Mouse (Mus musculus) gastrocnemius, adult 2 months (tissue): ENCODE data around the gene Eaf2. TPM values are rescaled to one million over a fixed set of nuclear protein-coding genes. Genes with fewer than 3 reads are reported as not detected.

ENCODE experiments used
- DNase-seq: peaks from one replicate; pipeline ENCODE4 v3.0.0; 2022
- H3K27ac ChIP-seq: fragments of 200-600 bp; 2 replicates; pipeline ENCODE4 v1.8.1; 2022; ENCODE audit warnings: mild to moderate bottlenecking
- H3K4me3 ChIP-seq: fragments of 200-600 bp; 2 replicates; pipeline ENCODE4 v1.8.1; 2022; ENCODE audit warnings: mild to moderate bottlenecking, moderate library complexity
- CTCF ChIP-seq: fragments of 200-600 bp; IDR thresholded peaks from 2 replicates; pipeline ENCODE4 v1.8.1; 2022; ENCODE audit warnings: antibody characterized with exemption, mild to moderate bottlenecking, moderate library complexity
- intact Hi-C: fragments of 180-260 bp; cut with DNase I; formaldehyde crosslinking; loops from one replicate; pipeline ENCODE4 v1.15.1; 2025
- microRNA-seq: library from miRNA; unstranded; fragments of <30 nt; microRNA quantifications from one replicate; pipeline ENCODE4 v1.2.0, GENCODE M21; 2021
- total RNA-seq, 2 experiments: library from RNA; stranded (reverse); gene quantifications; 2 replicates each; pipeline ENCODE4 v1.2.3; 2021

The Eaf2 gene
- total RNA-seq, 2 experiments from 2014 or later, result 0.25 TPM; not detected in 1

- intact Hi-C loops, result no loop called here
- TF ChIP-seq CTCF, result no peak
- no peak overlapping the region for H3K27ac ChIP-seq
- DNase-seq, result no peak
- no peak overlapping the region; the same call in 1 of the 2 replicates for H3K4me3 ChIP-seq
Measured at GRCm38 (mm10) chr16:36784146-36784545, 90.7 kb downstream of the Eaf2 start.

- Histone ChIP-seq H3K27ac (no peak overlapping the region), H3K4me3 (no peak overlapping the region)
- no peak for DNase-seq
- TF ChIP-seq CTCF, result no peak
- intact Hi-C loops, result no loop called here
Measured at GRCm38 (mm10) chr16:36775658-36776057, 99.1 kb downstream of the Eaf2 start.

- intact Hi-C loops, result no loop called here
- TF ChIP-seq CTCF, result no peak
- no peak overlapping the region for H3K27ac ChIP-seq
- no peak for DNase-seq
- H3K4me3 ChIP-seq, result no peak overlapping the region
Measured at GRCm38 (mm10) chr16:36772996-36773395, 101.8 kb downstream of the Eaf2 start.

GRCm38 (mm10) chr16:36771703-36772102 lies 103.1 kb downstream of the Eaf2 start:
- DNase-seq, result no peak
- TF ChIP-seq CTCF, result no peak
- no peak overlapping the region for H3K27ac ChIP-seq
- H3K4me3 ChIP-seq, result no peak overlapping the region
- intact Hi-C loops, result no loop called here

GRCm38 (mm10) chr16:36771244-36771643 lies 103.6 kb downstream of the Eaf2 start:
- no peak for DNase-seq
- no peak overlapping the region for H3K27ac ChIP-seq
- TF ChIP-seq CTCF, result no peak
- intact Hi-C loops, result no loop called here
- no peak overlapping the region for H3K4me3 ChIP-seq

- H3K27ac ChIP-seq, result no peak overlapping the region
- DNase-seq, result no peak
- H3K4me3 ChIP-seq, result no peak overlapping the region
- TF ChIP-seq CTCF, result no peak
- intact Hi-C loops, result no loop called here
Measured at GRCm38 (mm10) chr16:36770830-36771229, 104.0 kb downstream of the Eaf2 start.

GRCm38 (mm10) chr16:36770191-36770771 lies 104.5 kb downstream of the Eaf2 start:
- no peak for DNase-seq
- Histone ChIP-seq H3K4me3 (no peak overlapping the region), H3K27ac (no peak overlapping the region)
- intact Hi-C loops, result no loop called here
- peak; percentile 6; the same call in 1 of the 2 replicates for TF ChIP-seq CTCF

- no peak overlapping the region for H3K27ac ChIP-seq
- intact Hi-C loops, result no loop called here
- H3K4me3 ChIP-seq, result no peak overlapping the region
- TF ChIP-seq CTCF, result no peak
- no peak for DNase-seq
Measured at GRCm38 (mm10) chr16:36751979-36752378, 122.8 kb downstream of the Eaf2 start.

GRCm38 (mm10) chr16:36747767-36748166 lies 127.0 kb downstream of the Eaf2 start:
- TF ChIP-seq CTCF, result no peak
- no peak overlapping the region for H3K27ac ChIP-seq
- no peak for DNase-seq
- H3K4me3 ChIP-seq, result no peak overlapping the region
- intact Hi-C loops, result no loop called here

- Histone ChIP-seq H3K4me3 (no peak overlapping the region), H3K27ac (no peak overlapping the region)
- no peak for DNase-seq
- no peak for TF ChIP-seq CTCF
- intact Hi-C loops, result no loop called here
Measured at GRCm38 (mm10) chr16:36747068-36747467, 127.7 kb downstream of the Eaf2 start.

GRCm38 (mm10) chr16:36743580-36743979 lies 131.2 kb downstream of the Eaf2 start:
- H3K4me3 ChIP-seq, result no peak overlapping the region
- H3K27ac ChIP-seq, result no peak overlapping the region
- no peak for TF ChIP-seq CTCF
- DNase-seq, result no peak
- intact Hi-C loops, result no loop called here

Small RNAs within 50 kb of the gene (microRNA-seq; reads per million reads assigned to microRNA genes)
- gene Gm22617, result not detected

Other genes with a start within 250 kb of the Eaf2 start
- under 1 TPM; 0.13 to 0.17 TPM for gene Cd86, start 208.9 kb downstream of the Eaf2 start, total RNA-seq
- under 1 TPM in 1 of 2 experiments, not detected in 1; 0.14 TPM for gene Ildr1, start 181.0 kb downstream of the Eaf2 start, total RNA-seq
- gene Slc15a2, start 90.0 kb downstream of the Eaf2 start, total RNA-seq, result 1 to 10 TPM; 2.3 to 3.8 TPM
- gene Iqcb1, start 46.6 kb downstream of the Eaf2 start, total RNA-seq, result 1 to 10 TPM; 5.8 to 5.9 TPM
- 10 to 100 TPM; 17.7 to 28.9 TPM for gene Golgb1, start 137 bp upstream of the Eaf2 start, total RNA-seq
- gene Hcls1, start 60.0 kb upstream of the Eaf2 start, total RNA-seq, result 1 to 10 TPM; 1.6 to 2.7 TPM
- 100 to 1,000 TPM; 258 to 380 TPM for gene Fbxo40, start 115.5 kb upstream of the Eaf2 start, total RNA-seq
- under 1 TPM; 0.23 to 0.56 TPM for gene Polq, start 136.8 kb upstream of the Eaf2 start, total RNA-seq